Mouse (Mus musculus): ENCODE measurements around the gene Ghrl. TPM values are rescaled to one million over a fixed set of nuclear protein-coding genes. Genes with fewer than 3 reads are reported as not detected.
"Not testable (repeated sequence)": the region's sequence is repeated elsewhere in the genome, so short reads cannot be mapped to it uniquely, and the experiment has no call there.

Ghrl gene
- total RNA-seq, 2 experiments from 2014 or later, result not detected

GRCm38 (mm10) chr6:113672989-113673388, 46.7 kb downstream of the Ghrl start:
- ATAC-seq (replicated peaks; ENCODE audit: low FRiP score, low TSS enrichment, poor library complexity, severe bottlenecking), result no peak

DNA sequence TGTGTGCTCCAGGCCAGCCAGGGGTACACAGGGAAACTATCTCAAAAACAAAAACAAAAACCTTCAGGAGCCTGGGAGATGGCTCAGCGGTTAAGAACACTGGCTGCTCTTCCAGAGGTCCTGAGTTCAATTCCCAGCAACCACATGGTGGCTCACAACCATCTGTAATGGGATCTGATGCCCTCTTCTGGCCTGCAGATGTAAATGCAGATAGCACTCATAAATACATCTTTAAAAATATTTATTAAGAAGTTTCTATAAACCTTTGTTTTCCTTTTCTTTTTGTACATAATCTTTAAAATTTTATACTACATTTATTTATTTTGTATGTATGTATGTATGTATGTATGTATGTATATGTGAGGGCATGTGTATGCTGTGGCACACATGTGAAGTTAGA, 47.7 kb downstream of the Ghrl start:
- ATAC-seq (replicated peaks; ENCODE audit: low FRiP score, low TSS enrichment, poor library complexity, severe bottlenecking), result not testable (repeated sequence)

- ATAC-seq (replicated peaks; ENCODE audit: low FRiP score, low TSS enrichment, poor library complexity, severe bottlenecking), result no peak
These were observed 49.9 kb downstream of the Ghrl start for GRCm38 (mm10) chr6:113669821-113670220.

DNA sequence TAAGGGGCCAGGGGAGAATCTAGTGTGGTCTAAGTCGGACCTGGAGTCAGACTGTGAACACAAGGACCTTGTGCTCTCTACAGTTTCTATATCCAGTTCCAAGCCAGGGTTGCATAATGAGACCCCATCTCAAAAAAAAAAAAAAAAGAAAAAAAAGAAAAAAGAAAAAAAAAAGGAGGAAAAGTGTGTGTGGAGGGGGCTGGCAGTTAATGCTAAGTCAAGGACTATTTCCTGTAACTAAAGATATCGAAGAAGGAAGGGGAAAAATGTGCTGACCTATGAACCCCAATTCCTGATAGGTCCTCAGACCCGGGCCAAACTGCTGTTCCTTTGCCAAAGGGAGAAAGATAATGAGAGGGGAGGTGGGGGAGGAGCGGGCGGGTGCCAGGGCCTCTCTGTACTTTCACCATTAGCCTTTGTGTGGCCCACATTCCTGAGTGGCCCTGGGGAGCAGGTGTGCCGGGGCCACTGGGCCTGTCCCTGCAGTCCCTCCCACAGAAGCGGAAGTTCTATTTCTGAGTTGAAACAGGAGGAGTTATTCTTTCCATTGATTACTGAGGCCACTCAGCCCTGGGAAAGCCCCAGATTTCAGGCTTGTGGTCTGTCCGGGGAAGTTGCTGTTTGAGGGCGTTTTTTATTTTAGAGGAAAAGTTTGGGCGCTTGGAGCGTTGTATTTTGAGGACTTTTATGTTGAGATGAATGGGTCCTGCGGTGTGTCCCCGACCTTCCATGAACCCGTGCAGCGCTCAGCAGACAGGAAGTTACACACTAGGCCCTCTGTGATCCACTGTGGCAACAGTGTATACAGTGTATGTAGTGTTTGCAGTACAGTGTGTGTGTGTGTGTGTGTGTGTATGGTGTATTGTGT, 51.2 kb downstream of the Ghrl start:
- peak; percentile 52 for ATAC-seq (replicated peaks; ENCODE audit: low FRiP score, low TSS enrichment, poor library complexity, severe bottlenecking)

DNA sequence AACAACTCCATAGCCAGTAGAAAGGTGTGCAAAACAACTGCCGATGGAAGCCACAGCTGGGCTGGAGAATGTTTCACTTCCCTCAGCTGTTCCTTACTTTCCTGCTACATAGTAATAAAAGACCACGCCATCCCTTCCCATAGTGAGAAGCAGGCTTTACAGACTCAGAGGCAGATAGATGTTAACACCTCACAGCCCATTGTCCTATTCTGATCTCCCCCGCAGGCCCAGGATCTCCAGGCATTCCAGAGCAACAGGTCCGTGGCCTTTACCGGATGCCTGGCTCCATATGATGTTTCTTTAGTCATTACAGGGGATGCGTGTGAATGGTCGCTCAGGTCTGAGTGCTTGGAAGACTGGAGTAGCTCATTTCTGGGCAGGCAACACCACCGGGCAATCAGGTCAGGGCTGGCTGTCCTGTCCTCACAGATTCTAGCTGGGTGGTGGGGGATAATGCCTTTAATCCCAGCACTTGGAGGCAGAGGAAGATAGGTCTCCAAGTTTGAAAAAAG, 52.0 kb downstream of the Ghrl start:
- no peak for ATAC-seq (replicated peaks; ENCODE audit: low FRiP score, low TSS enrichment, poor library complexity, severe bottlenecking)

Other genes with a start within 250 kb of the Ghrl start
- gene Il17rc, start 248.5 kb downstream of the Ghrl start, total RNA-seq (2014; fragmentation: Nextera tagmentation), result not detected in 2 replicates
- not detected in 2 replicates for gene Il17rc, start 248.5 kb downstream of the Ghrl start, total RNA-seq (2017)
- 8.0 and 8.8 TPM in 2 replicates for gene Creld1, start 236.6 kb downstream of the Ghrl start, total RNA-seq (2014; fragmentation: Nextera tagmentation)
- 1.6 and 6.1 TPM in 2 replicates for gene Creld1, start 236.6 kb downstream of the Ghrl start, total RNA-seq (2017)
- 0.37 TPM in 1 of 2 replicates, not detected in the other for gene Prrt3, start 217.9 kb downstream of the Ghrl start, total RNA-seq (2014; fragmentation: Nextera tagmentation)
- gene Prrt3, start 217.9 kb downstream of the Ghrl start, total RNA-seq (2017), result not detected in 2 replicates
- 49.4 and 61.7 TPM in 2 replicates for gene Emc3, start 188.2 kb downstream of the Ghrl start, total RNA-seq (2014; fragmentation: Nextera tagmentation)
- gene Emc3, start 188.2 kb downstream of the Ghrl start, total RNA-seq (2017), result 28.3 and 43.9 TPM in 2 replicates
- 35.7 and 47.0 TPM in 2 replicates for gene Fancd2, start 188.2 kb downstream of the Ghrl start, total RNA-seq (2014; fragmentation: Nextera tagmentation)
- gene Fancd2, start 188.2 kb downstream of the Ghrl start, total RNA-seq (2017), result 31.3 and 43.7 TPM in 2 replicates
- 0.37 TPM in 1 of 2 replicates, not detected in the other for gene Fancd2os, start 119.2 kb downstream of the Ghrl start, total RNA-seq (2014; fragmentation: Nextera tagmentation)
- not detected in 2 replicates for gene Fancd2os, start 119.2 kb downstream of the Ghrl start, total RNA-seq (2017)
- 136 and 142 TPM in 2 replicates for gene Brk1, start 115.1 kb downstream of the Ghrl start, total RNA-seq (2014; fragmentation: Nextera tagmentation)
- gene Brk1, start 115.1 kb downstream of the Ghrl start, total RNA-seq (2017), result 68.2 and 68.8 TPM in 2 replicates
- 12.5 and 15.2 TPM in 2 replicates for gene Vhl, start 95.9 kb downstream of the Ghrl start, total RNA-seq (2014; fragmentation: Nextera tagmentation)
- gene Vhl, start 95.9 kb downstream of the Ghrl start, total RNA-seq (2017), result 7.8 and 8.6 TPM in 2 replicates
- gene Irak2, start 81.4 kb downstream of the Ghrl start, total RNA-seq (2014; fragmentation: Nextera tagmentation), result 18.6 and 21.6 TPM in 2 replicates
- 30.4 and 37.3 TPM in 2 replicates for gene Irak2, start 81.4 kb downstream of the Ghrl start, total RNA-seq (2017)
- gene Tatdn2, start 22.8 kb downstream of the Ghrl start, total RNA-seq (2014; fragmentation: Nextera tagmentation), result 48.5 and 69.9 TPM in 2 replicates
- gene Tatdn2, start 22.8 kb downstream of the Ghrl start, total RNA-seq (2017), result 152 and 155 TPM in 2 replicates
- 130 and 140 TPM in 2 replicates for gene Sec13, start 20.9 kb upstream of the Ghrl start, total RNA-seq (2014; fragmentation: Nextera tagmentation)
- 87.3 and 103 TPM in 2 replicates for gene Sec13, start 20.9 kb upstream of the Ghrl start, total RNA-seq (2017)